Mouse (Mus musculus): Measurements from ENCODE around the gene Gnpat. TPM values are rescaled to one million over a fixed set of nuclear protein-coding genes. Genes with fewer than 3 reads are reported as not detected.

Gnpat gene
- polyA plus RNA-seq, 1 experiment = 41.2 TPM

DNA sequence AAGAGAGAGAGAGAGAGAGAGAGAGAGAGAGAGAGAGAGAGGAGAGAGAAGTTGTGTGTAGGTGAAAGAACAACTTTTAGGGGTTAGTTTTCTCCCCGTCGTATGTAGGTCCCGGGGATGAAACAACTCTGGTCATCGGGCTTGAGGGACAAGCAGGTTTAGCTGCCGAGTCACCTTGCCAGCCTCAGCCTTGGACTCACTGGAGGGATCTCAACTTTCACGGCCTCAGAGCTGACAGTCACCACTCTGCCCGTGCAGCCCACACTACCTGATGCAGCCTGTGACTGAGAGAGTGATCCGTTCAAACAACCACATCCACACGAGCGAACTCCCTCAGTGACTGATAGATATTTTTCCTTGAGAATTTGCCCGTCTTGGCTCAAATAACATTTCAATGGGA lies 66.2 kb downstream of the Gnpat start:
- H3K4me3 ChIP-seq (replicated peaks; ENCODE audit: control insufficient read depth, low read depth, low read length) = no peak overlapping the region
- peaks cover 15% of the 10 kb centered on the region for H3K4me1 ChIP-seq (ENCODE audit: control insufficient read depth, insufficient read depth, low read length)
- WGBS = 79% methylated on average over 11 of the region's 11 CpGs
- TF ChIP-seq CTCF (IDR thresholded peaks at IDR 0.05; ENCODE audit: control insufficient read depth, insufficient read depth, low read length) (no peak), POLR2A (IDR thresholded peaks at IDR 0.05; ENCODE audit: borderline replicate concordance, control insufficient read depth, low read depth, low read length) (no peak)
- no peak overlapping the region for H3K27ac ChIP-seq (ENCODE audit: control insufficient read depth, insufficient read depth, low read depth, low read length, poor library complexity)

- Histone ChIP-seq H3K4me1 (ENCODE audit: control insufficient read depth, insufficient read depth, low read length) (peaks cover 12% of the 10 kb centered on the region), H3K4me3 (replicated peaks; ENCODE audit: control insufficient read depth, low read depth, low read length) (no peak overlapping the region), H3K27ac (ENCODE audit: control insufficient read depth, insufficient read depth, low read depth, low read length, poor library complexity) (no peak overlapping the region)
- 81% methylated on average over 13 of the region's 13 CpGs for WGBS
- no peak for TF ChIP-seq POLR2A (IDR thresholded peaks at IDR 0.05; ENCODE audit: borderline replicate concordance, control insufficient read depth, low read depth, low read length)
- no peak for TF ChIP-seq CTCF (IDR thresholded peaks at IDR 0.05; ENCODE audit: control insufficient read depth, insufficient read depth, low read length)
Measured at GRCm38 (mm10) chr8:124930086-124930485, 67.3 kb downstream of the Gnpat start.

DNA sequence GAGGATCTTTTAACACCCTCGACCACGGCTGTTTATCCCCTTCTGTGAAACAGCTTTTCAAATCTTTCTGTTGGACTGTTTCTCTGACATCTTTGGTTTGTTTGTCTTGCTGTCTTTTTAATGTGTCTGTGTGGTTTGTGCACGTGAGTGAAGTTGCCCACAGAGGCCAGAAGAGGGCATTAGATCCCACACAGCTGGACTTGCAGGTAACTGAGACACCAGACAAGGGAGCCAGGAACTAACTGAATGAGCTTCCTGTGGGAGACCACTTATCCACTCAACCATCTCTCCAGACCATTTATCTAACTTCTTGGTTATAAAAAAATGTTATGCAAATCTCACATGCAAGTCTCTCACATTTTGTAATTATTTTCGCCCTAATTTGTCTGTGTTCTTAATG lies 67.8 kb downstream of the Gnpat start:
- TF ChIP-seq POLR2A (IDR thresholded peaks at IDR 0.05; ENCODE audit: borderline replicate concordance, control insufficient read depth, low read depth, low read length) (no peak), CTCF (IDR thresholded peaks at IDR 0.05; ENCODE audit: control insufficient read depth, insufficient read depth, low read length) (no peak)
- Histone ChIP-seq H3K4me1 (ENCODE audit: control insufficient read depth, insufficient read depth, low read length) (peaks cover 9% of the 10 kb centered on the region), H3K4me3 (replicated peaks; ENCODE audit: control insufficient read depth, low read depth, low read length) (no peak overlapping the region), H3K27ac (ENCODE audit: control insufficient read depth, insufficient read depth, low read depth, low read length, poor library complexity) (no peak overlapping the region)
- WGBS = 78% methylated on average over 4 of the region's 4 CpGs

- Histone ChIP-seq H3K4me3 (replicated peaks; ENCODE audit: control insufficient read depth, low read depth, low read length) (no peak overlapping the region), H3K4me1 (ENCODE audit: control insufficient read depth, insufficient read depth, low read length) (no peaks in the 10 kb centered on the region; the same call in none of the 2 replicates), H3K27ac (ENCODE audit: control insufficient read depth, insufficient read depth, low read depth, low read length, poor library complexity) (no peak overlapping the region)
- TF ChIP-seq POLR2A (IDR thresholded peaks at IDR 0.05; ENCODE audit: borderline replicate concordance, control insufficient read depth, low read depth, low read length) (no peak), CTCF (IDR thresholded peaks at IDR 0.05; ENCODE audit: control insufficient read depth, insufficient read depth, low read length) (no peak)
- 28% methylated on average over 3 of the region's 3 CpGs for WGBS
Measured at GRCm38 (mm10) chr8:124932435-124932834, 69.6 kb downstream of the Gnpat start.

DNA sequence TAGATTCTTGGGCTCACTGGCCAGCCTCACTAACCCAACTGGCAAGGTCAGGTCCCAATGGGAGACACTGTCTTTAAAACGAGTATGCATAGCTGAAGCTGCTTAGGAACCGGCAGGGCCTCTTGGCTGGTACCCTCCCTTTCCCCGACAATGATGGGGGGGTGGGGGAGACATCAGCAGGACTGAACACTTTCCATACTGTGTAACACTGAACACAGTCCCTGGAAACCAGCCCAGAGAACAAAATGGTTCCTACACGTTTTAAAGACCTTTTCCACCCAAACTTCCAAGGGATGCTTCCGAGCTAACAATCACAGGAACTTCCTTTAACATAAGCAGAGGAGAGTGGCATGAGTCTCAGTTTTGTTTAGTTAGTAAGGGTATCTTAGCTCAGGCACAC lies 72.3 kb downstream of the Gnpat start:
- WGBS = 84% methylated on average over 5 of the region's 5 CpGs
- TF ChIP-seq CTCF (IDR thresholded peaks at IDR 0.05; ENCODE audit: control insufficient read depth, insufficient read depth, low read length) (no peak), POLR2A (IDR thresholded peaks at IDR 0.05; ENCODE audit: borderline replicate concordance, control insufficient read depth, low read depth, low read length) (no peak)
- H3K4me1 ChIP-seq (ENCODE audit: control insufficient read depth, insufficient read depth, low read length) = no peaks in the 10 kb centered on the region; the same call in 1 of the 2 replicates
- no peak overlapping the region for H3K27ac ChIP-seq (ENCODE audit: control insufficient read depth, insufficient read depth, low read depth, low read length, poor library complexity)
- no peak overlapping the region for H3K4me3 ChIP-seq (replicated peaks; ENCODE audit: control insufficient read depth, low read depth, low read length)

GRCm38 (mm10) chr8:124936699-124937098 lies 73.9 kb downstream of the Gnpat start:
- Histone ChIP-seq H3K4me3 (replicated peaks; ENCODE audit: control insufficient read depth, low read depth, low read length) (no peak overlapping the region), H3K4me1 (ENCODE audit: control insufficient read depth, insufficient read depth, low read length) (no peaks in the 10 kb centered on the region), H3K27ac (ENCODE audit: control insufficient read depth, insufficient read depth, low read depth, low read length, poor library complexity) (no peak overlapping the region)
- WGBS = 88% methylated on average over 10 of the region's 10 CpGs
- TF ChIP-seq CTCF (IDR thresholded peaks at IDR 0.05; ENCODE audit: control insufficient read depth, insufficient read depth, low read length) = no peak
- TF ChIP-seq POLR2A (IDR thresholded peaks at IDR 0.05; ENCODE audit: borderline replicate concordance, control insufficient read depth, low read depth, low read length) = no peak

- H3K4me1 ChIP-seq (ENCODE audit: control insufficient read depth, insufficient read depth, low read length) = no peaks in the 10 kb centered on the region
- TF ChIP-seq POLR2A (IDR thresholded peaks at IDR 0.05; ENCODE audit: borderline replicate concordance, control insufficient read depth, low read depth, low read length) (no peak), CTCF (IDR thresholded peaks at IDR 0.05; ENCODE audit: control insufficient read depth, insufficient read depth, low read length) (no peak)
- 83% methylated on average over 4 of the region's 4 CpGs for WGBS
- no peak overlapping the region for H3K4me3 ChIP-seq (replicated peaks; ENCODE audit: control insufficient read depth, low read depth, low read length)
- no peak overlapping the region for H3K27ac ChIP-seq (ENCODE audit: control insufficient read depth, insufficient read depth, low read depth, low read length, poor library complexity)
Measured at GRCm38 (mm10) chr8:124937293-124937692, 74.5 kb downstream of the Gnpat start.

Other genes with a start within 250 kb of the Gnpat start
- gene 2310022B05Rik, start 199.7 kb upstream of the Gnpat start, polyA plus RNA-seq (2011; ENCODE audit: insufficient read depth, insufficient read length, low replicate concordance, missing spikeins) = 11.0 and 16.7 TPM in 2 replicates
- 16.9 and 26.4 TPM in 2 replicates for gene Ttc13, start 141.1 kb upstream of the Gnpat start, polyA plus RNA-seq (2011; ENCODE audit: insufficient read depth, insufficient read length, low replicate concordance, missing spikeins)
- 2.4 and 7.7 TPM in 2 replicates for gene Arv1, start 140.9 kb upstream of the Gnpat start, polyA plus RNA-seq (2011; ENCODE audit: insufficient read depth, insufficient read length, low replicate concordance, missing spikeins)
- gene Fam89a, start 111.2 kb upstream of the Gnpat start, polyA plus RNA-seq (2011; ENCODE audit: insufficient read depth, insufficient read length, low replicate concordance, missing spikeins) = not detected in 2 replicates
- gene Trim67, start 69.9 kb upstream of the Gnpat start, polyA plus RNA-seq (2011; ENCODE audit: insufficient read depth, insufficient read length, low replicate concordance, missing spikeins) = not detected in 2 replicates
- gene 2810004N23Rik, start 87 bp downstream of the Gnpat start, polyA plus RNA-seq (2011; ENCODE audit: insufficient read depth, insufficient read length, low replicate concordance, missing spikeins) = 12.8 and 22.0 TPM in 2 replicates
- gene Exoc8, start 34.7 kb downstream of the Gnpat start, polyA plus RNA-seq (2011; ENCODE audit: insufficient read depth, insufficient read length, low replicate concordance, missing spikeins) = 6.0 and 13.3 TPM in 2 replicates
- 11.8 and 13.8 TPM in 2 replicates for gene Sprtn, start 34.9 kb downstream of the Gnpat start, polyA plus RNA-seq (2011; ENCODE audit: insufficient read depth, insufficient read length, low replicate concordance, missing spikeins)
- gene Egln1, start 86.3 kb downstream of the Gnpat start, polyA plus RNA-seq (2011; ENCODE audit: insufficient read depth, insufficient read length, low replicate concordance, missing spikeins) = 4.3 and 7.1 TPM in 2 replicates
- gene Tsnax, start 150.0 kb downstream of the Gnpat start, polyA plus RNA-seq (2011; ENCODE audit: insufficient read depth, insufficient read length, low replicate concordance, missing spikeins) = 12.3 and 13.9 TPM in 2 replicates
- gene Disc1, start 191.2 kb downstream of the Gnpat start, polyA plus RNA-seq (2011; ENCODE audit: insufficient read depth, insufficient read length, low replicate concordance, missing spikeins) = 1.2 and 1.5 TPM in 2 replicates

Measured in bone marrow, adult 2 months (tissue).